Mouse (Mus musculus) cerebellum, adult 2 months (tissue): Measurements from ENCODE around the gene Ecm2.

Source experiments
- CTCF ChIP-seq: fragments of 200-500 bp; IDR thresholded peaks from 2 replicates; pipeline ENCODE4 v1.5.1; 2011; ENCODE audit warnings: low read depth, mild to moderate bottlenecking, control low read depth, low read length, moderate library complexity, borderline replicate concordance; ENCODE audit not compliant: insufficient read depth
- POLR2A ChIP-seq: fragments of 200-500 bp; IDR thresholded peaks from 2 replicates; pipeline ENCODE4 v1.6.1; 2011; ENCODE audit warnings: low read length, control low read depth, borderline replicate concordance; ENCODE audit not compliant: insufficient read depth

DNA sequence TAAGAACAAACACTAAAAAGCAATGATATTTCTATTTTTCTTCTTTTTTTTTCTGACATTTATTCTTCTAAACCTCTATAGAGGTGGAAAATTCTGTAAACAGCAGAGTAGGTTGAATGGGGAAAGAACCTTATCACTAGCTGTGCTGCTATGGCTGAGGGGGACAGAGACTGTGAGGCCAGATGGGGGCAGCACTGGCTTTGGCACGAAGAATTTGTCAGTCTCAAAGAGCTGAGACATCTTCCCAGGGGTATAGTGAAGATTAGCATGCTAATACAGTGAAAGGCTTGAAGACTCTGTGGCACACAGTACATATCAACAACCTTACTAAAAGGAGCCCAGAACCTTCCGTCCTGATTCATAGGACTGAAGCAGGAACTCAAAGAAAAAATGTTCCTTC, 54.6 kb downstream of the Ecm2 start:
- TF ChIP-seq POLR2A (no peak), CTCF (no peak)
